Mouse (Mus musculus) hindbrain, embryonic 13.5 days (tissue): ENCODE data around the gene Zfp36. TPM values are rescaled to one million over a fixed set of nuclear protein-coding genes. Genes with fewer than 3 reads are reported as not detected.

ENCODE experiments used
- ATAC-seq: fragments of 200-750 bp; cut with Nextera tagmentation; 2 replicates; pipeline ENCODE4 v1.8.0; 2017; ENCODE audit warnings: moderate TSS enrichment; ENCODE audit not compliant: low FRiP score
- H3K27ac ChIP-seq: fragments of 300-500 bp; sonication (generic); 2 replicates; pipeline ENCODE4 v1.5.1; 2015; ENCODE audit warnings: inconsistent platforms, mild to moderate bottlenecking, moderate library complexity
- H3K27me3 ChIP-seq: fragments of 300-500 bp; sonication (generic); 2 replicates; pipeline ENCODE4 v1.6.1; 2015; ENCODE audit warnings: mild to moderate bottlenecking, inconsistent platforms
- H3K36me3 ChIP-seq: fragments of 300-500 bp; sonication (generic); 2 replicates; pipeline ENCODE4 v1.6.1; 2015; ENCODE audit warnings: mild to moderate bottlenecking, inconsistent platforms
- H3K4me1 ChIP-seq: fragments of 300-500 bp; sonication (generic); replicated peaks from 2 replicates; pipeline ENCODE4 v1.6.1; 2015; ENCODE audit warnings: inconsistent platforms
- H3K4me2 ChIP-seq: fragments of 300-500 bp; sonication (generic); 2 replicates; pipeline ENCODE4 v1.6.1; 2015; ENCODE audit warnings: inconsistent platforms, mild to moderate bottlenecking, moderate library complexity
- H3K4me3 ChIP-seq: fragments of 300-500 bp; sonication (generic); 2 replicates; pipeline ENCODE4 v1.5.1; 2015; ENCODE audit warnings: mild to moderate bottlenecking, inconsistent platforms
- H3K9ac ChIP-seq: fragments of 300-500 bp; sonication (generic); 2 replicates; pipeline ENCODE4 v1.6.1; 2015; ENCODE audit warnings: mild to moderate bottlenecking, inconsistent platforms
- H3K9me3 ChIP-seq: fragments of 300-500 bp; sonication (generic); 2 replicates; pipeline ENCODE4 v1.6.1; 2016; ENCODE audit warnings: inconsistent platforms
- WGBS: fragments of 180-500 bp; shearing (Covaris S2); methylation state at CpG from one replicate; pipeline ENCODE4 v1.1.7; 2015; 5-methylcytosine and 5-hydroxymethylcytosine counted together
- polyA plus RNA-seq: library from polyadenylated mRNA; unstranded; fragments of >200 nt; fragmentation: Nextera tagmentation; extraction: Ambion mirVana; gene quantifications from 2 replicates; pipeline ENCODE4 v1.2.1, GENCODE M21; 2015

The Zfp36 gene
- polyA plus RNA-seq, 1 experiment from 2014 or later, result 4.6 TPM

GRCm38 (mm10) chr7:28341381-28341780, 38.7 kb downstream of the Zfp36 start:
- WGBS, result 51% methylated on average over 7 of the region's 7 CpGs
- ATAC-seq, result no peak
- H3K9ac ChIP-seq, result no peak overlapping the region

GRCm38 (mm10) chr7:28339213-28339917, 40.7 kb downstream of the Zfp36 start:
- peaks cover 8% of the 10 kb centered on the region; the same call in 1 of the 2 replicates for H3K36me3 ChIP-seq
- peaks cover 31% of the 10 kb centered on the region for H3K4me1 ChIP-seq
- H3K9me3 ChIP-seq, result no peaks in the 10 kb centered on the region
- peak overlapping the region; percentile 96 for H3K4me3 ChIP-seq
- H3K27me3 ChIP-seq, result no peaks in the 10 kb centered on the region
- ATAC-seq, result no peak; the same call in 1 of the 2 replicates
- 0 out of 2 replicates have a peak overlapping the region, but pooled peaks have one; percentile 64 for H3K9ac ChIP-seq
- 80% methylated on average over 19 of the region's 19 CpGs for WGBS
- peak overlapping the region; percentile 88 for H3K27ac ChIP-seq
- H3K4me2 ChIP-seq, result peak overlapping the region; percentile 84

More at GRCm38 (mm10) chr7:28341381-28341780, 38.7 kb downstream of the Zfp36 start:
- H3K9me3 ChIP-seq, result no peaks in the 10 kb centered on the region
- H3K27me3 ChIP-seq, result no peaks in the 10 kb centered on the region
- H3K36me3 ChIP-seq, result no peaks in the 10 kb centered on the region
- H3K4me2 ChIP-seq, result no peak overlapping the region
- no peak overlapping the region for H3K27ac ChIP-seq
- H3K4me1 ChIP-seq, result peaks cover 14% of the 10 kb centered on the region
- H3K4me3 ChIP-seq, result no peak overlapping the region

- peak within 1 kb of the TSS; percentile 97 for H3K9ac ChIP-seq
- WGBS, result under 1% methylated on average over 77 of the region's 77 CpGs
- no peaks in the 10 kb centered on the region for H3K27me3 ChIP-seq
- peak within 1 kb of the TSS; percentile 88 for H3K27ac ChIP-seq
- H3K9me3 ChIP-seq, result no peaks in the 10 kb centered on the region
- H3K4me2 ChIP-seq, result peak within 1 kb of the TSS; percentile 84
- peak within 1 kb of the TSS; percentile 96 for H3K4me3 ChIP-seq
- H3K36me3 ChIP-seq, result peaks cover 8% of the 10 kb centered on the region; the same call in 1 of the 2 replicates
- H3K4me1 ChIP-seq, result peaks cover 31% of the 10 kb centered on the region
- peak; percentile 98 for ATAC-seq
These were observed 41.7 kb downstream of the Zfp36 start, which contains the start of gene Supt5 for GRCm38 (mm10) chr7:28338108-28338998. TSS of gene Supt5 (minus strand) at chr7:28338746.

GRCm38 (mm10) chr7:28335471-28335870, 44.6 kb downstream of the Zfp36 start:
- H3K4me2 ChIP-seq, result no peak overlapping the region
- H3K27ac ChIP-seq, result no peak overlapping the region
- ATAC-seq, result no peak
- no peaks in the 10 kb centered on the region for H3K9me3 ChIP-seq
- 93% methylated on average over 2 of the region's 2 CpGs for WGBS
- no peaks in the 10 kb centered on the region for H3K27me3 ChIP-seq
- H3K4me3 ChIP-seq, result no peak overlapping the region
- peaks cover 31% of the 10 kb centered on the region for H3K4me1 ChIP-seq
- peaks cover 19% of the 10 kb centered on the region for H3K36me3 ChIP-seq
- H3K9ac ChIP-seq, result 0 out of 2 replicates have a peak overlapping the region, but pooled peaks have one; percentile 24

- WGBS, result 93% methylated on average over 4 of the region's 4 CpGs
These were observed 45.5 kb downstream of the Zfp36 start for GRCm38 (mm10) chr7:28334534-28334933.

GRCm38 (mm10) chr7:28328260-28328659, 51.8 kb downstream of the Zfp36 start:
- ATAC-seq, result no peak
- H3K4me3 ChIP-seq, result no peak overlapping the region
- WGBS, result 98% methylated on average over 2 of the region's 2 CpGs
- H3K4me2 ChIP-seq, result no peak overlapping the region
- no peak overlapping the region for H3K9ac ChIP-seq
- no peaks in the 10 kb centered on the region for H3K9me3 ChIP-seq
- no peak overlapping the region for H3K27ac ChIP-seq
- H3K4me1 ChIP-seq, result no peaks in the 10 kb centered on the region
- no peaks in the 10 kb centered on the region for H3K27me3 ChIP-seq
- peaks cover 83% of the 10 kb centered on the region for H3K36me3 ChIP-seq

More at GRCm38 (mm10) chr7:28334534-28334933, 45.5 kb downstream of the Zfp36 start:
- Histone ChIP-seq H3K4me3 (no peak overlapping the region), H3K36me3 (peaks cover 29% of the 10 kb centered on the region), H3K4me1 (peaks cover 31% of the 10 kb centered on the region), H3K9me3 (no peaks in the 10 kb centered on the region), H3K27me3 (no peaks in the 10 kb centered on the region), H3K9ac (no peak overlapping the region), H3K27ac (no peak overlapping the region), H3K4me2 (no peak overlapping the region)
- ATAC-seq, result no peak

Other genes starting within 250 kb of the Zfp36 start
- 84.2 and 92.0 TPM in 2 replicates for gene Fbl, start 210.5 kb downstream of the Zfp36 start, polyA plus RNA-seq
- gene Dyrk1b, start 200.8 kb downstream of the Zfp36 start, polyA plus RNA-seq, result 15.1 and 16.3 TPM in 2 replicates
- gene Eid2, start 112.4 kb downstream of the Zfp36 start, polyA plus RNA-seq, result 4.3 and 4.6 TPM in 2 replicates
- gene Eid2b, start 102.5 kb downstream of the Zfp36 start, polyA plus RNA-seq, result 36.0 and 36.9 TPM in 2 replicates
- gene Selenov, start 89.1 kb downstream of the Zfp36 start, polyA plus RNA-seq, result 0.74 and 1.2 TPM in 2 replicates
- gene Dll3, start 78.0 kb downstream of the Zfp36 start, polyA plus RNA-seq, result 22.2 and 24.5 TPM in 2 replicates
- gene Timm50, start 68.2 kb downstream of the Zfp36 start, polyA plus RNA-seq, result 134 and 136 TPM in 2 replicates
- 92.1 and 97.7 TPM in 2 replicates for gene Supt5, start 41.5 kb downstream of the Zfp36 start, polyA plus RNA-seq
- 537 and 543 TPM in 2 replicates for gene Rps16, start 29.6 kb downstream of the Zfp36 start, polyA plus RNA-seq
- 32.0 and 34.6 TPM in 2 replicates for gene Plekhg2, start 7.7 kb downstream of the Zfp36 start, polyA plus RNA-seq
- gene Med29, start 12.5 kb upstream of the Zfp36 start, polyA plus RNA-seq, result 43.7 and 44.8 TPM in 2 replicates
- gene Paf1, start 12.7 kb upstream of the Zfp36 start, polyA plus RNA-seq, result 93.0 and 100 TPM in 2 replicates
- gene Gmfg, start 57.2 kb upstream of the Zfp36 start, polyA plus RNA-seq, result 5.2 and 5.3 TPM in 2 replicates
- 11.3 and 11.8 TPM in 2 replicates for gene Lrfn1, start 71.7 kb upstream of the Zfp36 start, polyA plus RNA-seq
- gene Ifnl2, start 130.2 kb upstream of the Zfp36 start, polyA plus RNA-seq, result not detected in 2 replicates
- gene Ifnl3, start 142.6 kb upstream of the Zfp36 start, polyA plus RNA-seq, result not detected in 2 replicates
- gene Sycn, start 160.6 kb upstream of the Zfp36 start, polyA plus RNA-seq, result not detected in 2 replicates
- 0.13 TPM in 1 of 2 replicates, not detected in the other for gene Nccrp1, start 167.0 kb upstream of the Zfp36 start, polyA plus RNA-seq
- gene Samd4b, start 217.9 kb upstream of the Zfp36 start, polyA plus RNA-seq, result 20.7 and 21.6 TPM in 2 replicates
- gene Pak4, start 217.9 kb upstream of the Zfp36 start, polyA plus RNA-seq, result 21.5 and 22.1 TPM in 2 replicates